Mouse (Mus musculus) cerebellum, adult 18-20 months (tissue): Measurements from ENCODE around the gene Cyth4.

Experiments used
- DNase-seq, 2 experiments: peaks; one replicate each; pipeline ENCODE4 v3.0.0; 2021

Gene Cyth4

DNA sequence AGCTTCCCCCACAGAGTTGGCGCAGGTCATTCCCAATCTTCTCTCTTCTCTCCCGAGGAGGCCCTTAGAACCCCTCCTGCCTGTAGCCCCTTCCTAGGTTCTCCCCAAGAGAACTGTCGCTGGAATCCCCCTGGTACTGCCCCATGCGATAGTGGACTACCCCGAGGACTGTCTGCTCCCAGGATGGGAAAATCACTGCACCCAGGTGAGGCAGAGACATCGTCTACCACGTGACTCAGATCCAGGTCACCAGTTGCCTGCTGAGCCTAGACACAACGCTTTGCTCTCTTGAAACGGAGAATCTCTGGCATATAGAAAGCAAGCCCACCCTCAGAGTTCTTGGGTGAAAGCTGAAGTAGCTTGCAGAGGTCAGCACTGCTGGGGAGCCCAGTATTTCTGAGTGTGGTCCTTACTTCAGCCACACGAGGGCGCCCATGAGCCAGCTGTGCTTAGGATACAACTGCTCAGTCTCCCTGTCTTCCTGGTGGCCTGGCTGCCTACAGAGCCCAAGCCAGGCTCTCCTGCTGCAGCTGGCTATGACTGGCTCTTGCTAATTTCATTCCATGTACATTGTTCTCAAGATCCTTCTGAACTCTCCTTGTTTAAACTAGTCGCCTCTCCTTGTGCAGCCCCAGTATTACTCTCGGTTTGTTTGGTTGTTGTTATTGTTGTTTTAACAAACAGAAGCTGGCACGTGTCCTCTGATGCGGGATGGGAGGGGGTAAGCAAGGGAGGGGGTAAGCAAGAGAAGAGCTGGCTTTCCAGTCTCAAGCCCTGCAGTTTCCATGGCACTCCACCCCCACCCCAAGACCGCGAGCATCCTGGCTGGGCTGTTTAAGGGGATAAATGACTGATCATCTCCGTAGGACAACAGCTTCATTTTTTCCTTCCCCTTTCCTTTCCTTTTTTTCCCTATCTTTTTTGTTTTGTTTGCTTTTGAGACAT, 9.5 kb upstream of the Cyth4 start:
- DNase-seq = peak; percentile 74 to 85

DNA sequence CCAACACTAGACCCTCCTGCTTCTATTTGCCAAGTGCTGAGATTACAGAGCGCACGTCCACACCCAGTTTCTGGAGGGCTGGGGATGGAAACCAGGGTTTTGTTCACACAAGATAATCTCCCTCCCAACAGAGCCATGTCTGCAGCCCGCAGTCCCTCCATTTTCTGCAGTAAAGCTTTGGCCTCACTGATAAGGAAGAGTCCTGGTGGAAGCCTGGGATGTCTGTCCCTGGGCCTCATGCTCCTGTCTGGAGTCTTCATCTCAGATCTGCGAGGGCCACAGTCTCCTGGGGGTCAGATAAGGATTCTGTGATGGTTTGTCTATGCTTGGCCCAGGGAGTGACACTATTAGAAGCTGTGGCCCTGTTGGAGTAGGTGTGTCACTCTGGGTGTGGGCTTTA, 8.8 kb upstream of the Cyth4 start:
- no peak for DNase-seq

DNA sequence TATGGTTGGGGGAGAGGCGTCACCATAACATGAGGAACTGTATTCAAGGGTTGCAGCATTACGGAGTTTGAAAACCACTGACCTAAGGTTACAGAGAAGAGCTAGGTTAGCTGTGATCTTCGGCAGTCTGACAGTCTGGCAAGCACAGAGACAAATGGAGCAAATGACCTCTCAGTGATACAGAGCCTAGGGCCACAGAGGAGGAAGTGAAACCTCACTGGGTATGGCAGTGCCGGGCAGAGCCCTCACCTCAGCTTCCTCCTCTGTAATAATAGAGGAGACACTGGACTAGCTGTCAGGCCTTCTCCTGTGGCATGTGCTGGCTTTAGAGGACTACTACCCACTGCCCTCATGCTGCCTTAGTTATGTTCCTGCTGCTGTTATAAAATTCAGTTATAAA, 7.9 kb upstream of the Cyth4 start:
- no peak for DNase-seq

DNA sequence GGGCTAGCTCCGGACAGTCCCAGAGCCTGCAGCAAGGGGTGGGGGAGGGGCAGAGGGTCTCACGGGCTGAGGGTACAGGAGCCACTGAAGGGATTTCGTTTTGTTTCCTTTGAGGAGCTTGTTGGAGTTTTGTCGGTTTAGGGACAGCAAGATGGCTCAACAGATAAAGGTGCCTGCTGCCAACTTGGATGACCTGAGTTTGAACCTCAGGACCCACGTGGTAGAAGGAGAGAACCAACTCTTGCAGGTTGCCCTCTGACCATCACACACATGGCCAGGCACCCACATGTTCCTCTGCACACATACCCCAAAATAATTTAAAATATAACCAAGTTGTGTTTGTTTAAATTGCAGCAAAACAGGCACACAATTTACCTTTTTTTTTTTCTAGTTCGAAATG, 6.9 kb upstream of the Cyth4 start:
- DNase-seq = no peak

DNA sequence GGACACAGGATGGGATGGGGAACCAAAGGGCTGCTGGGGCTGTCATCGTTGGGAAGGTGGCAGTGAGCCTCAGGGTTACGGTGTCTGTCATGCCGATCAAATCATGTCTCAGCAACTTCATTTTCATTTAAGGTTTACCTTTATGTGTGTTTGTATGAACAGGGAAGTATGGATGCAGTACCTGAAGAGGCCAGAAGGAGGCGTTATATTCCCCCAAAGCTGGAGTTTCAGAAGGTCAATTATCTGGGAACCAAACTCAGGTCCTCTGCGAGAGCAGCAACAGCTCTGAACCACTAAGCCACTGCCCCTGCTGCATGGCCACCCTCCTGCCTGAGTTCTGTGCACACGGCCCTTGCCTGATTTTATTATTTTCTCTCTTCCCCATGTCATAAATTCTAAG, 6.1 kb upstream of the Cyth4 start:
- DNase-seq = no peak

DNA sequence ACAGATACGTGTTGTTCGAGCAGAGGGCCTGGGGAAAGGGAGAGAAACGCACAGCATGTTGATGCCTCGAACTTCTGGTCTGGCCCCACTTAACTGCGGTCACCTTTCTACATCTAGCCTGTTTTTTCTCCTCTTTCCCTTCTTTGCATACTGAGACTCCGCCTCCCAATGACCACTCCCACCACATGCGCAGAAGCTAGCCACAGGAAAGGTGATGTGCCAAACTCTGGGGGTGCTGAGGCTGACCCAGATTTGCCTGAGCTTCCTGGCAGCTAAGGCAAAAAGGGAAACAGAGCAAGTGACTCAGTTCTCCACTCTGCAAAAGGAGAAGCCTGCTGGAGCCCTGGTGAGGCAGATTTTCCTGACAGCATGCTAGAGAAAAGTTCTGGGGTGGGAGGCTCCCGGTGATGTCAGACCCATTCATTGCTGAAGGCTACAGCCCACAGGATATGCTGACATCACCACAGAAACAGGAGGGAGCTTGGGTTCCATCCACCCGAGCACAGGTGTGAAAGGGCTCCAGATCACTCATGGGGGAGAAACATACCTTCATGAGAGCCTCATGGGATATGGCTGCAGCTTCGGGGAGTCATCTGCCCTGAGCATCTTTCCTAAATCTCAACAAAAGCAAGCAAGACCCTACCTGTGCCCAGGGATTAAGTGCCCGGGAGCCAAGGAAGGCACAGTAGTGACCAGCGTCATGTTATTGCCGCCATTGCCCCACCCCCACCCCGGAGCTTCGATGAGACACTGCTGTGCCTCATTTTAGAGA, 5.0 kb upstream of the Cyth4 start:
- no peak for DNase-seq

DNA sequence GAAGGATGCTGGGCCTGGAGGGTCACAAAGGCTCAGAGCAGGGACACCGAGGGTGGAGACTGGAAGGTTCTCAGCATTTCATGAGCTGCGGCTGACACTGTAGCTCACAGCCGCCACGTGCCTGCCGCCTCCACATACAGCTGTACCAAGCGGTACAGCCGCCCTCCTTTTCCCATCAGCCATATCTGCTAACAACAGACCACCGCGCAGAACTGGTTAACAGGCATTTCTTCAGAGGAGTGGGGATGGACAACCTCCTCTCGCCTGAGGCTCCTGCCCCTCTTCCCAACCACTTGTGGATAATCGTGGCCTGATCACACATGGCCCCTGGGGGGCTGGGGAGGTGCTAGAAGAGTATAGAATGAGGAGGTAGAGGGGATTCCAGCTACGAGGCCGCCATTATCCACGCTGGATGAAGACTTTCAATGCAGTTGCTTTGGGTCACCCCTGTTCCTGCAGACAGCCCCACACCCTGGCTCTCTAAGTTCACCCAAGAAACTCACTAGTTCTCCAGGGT, 4.3 kb upstream of the Cyth4 start:
- DNase-seq = no peak

DNA sequence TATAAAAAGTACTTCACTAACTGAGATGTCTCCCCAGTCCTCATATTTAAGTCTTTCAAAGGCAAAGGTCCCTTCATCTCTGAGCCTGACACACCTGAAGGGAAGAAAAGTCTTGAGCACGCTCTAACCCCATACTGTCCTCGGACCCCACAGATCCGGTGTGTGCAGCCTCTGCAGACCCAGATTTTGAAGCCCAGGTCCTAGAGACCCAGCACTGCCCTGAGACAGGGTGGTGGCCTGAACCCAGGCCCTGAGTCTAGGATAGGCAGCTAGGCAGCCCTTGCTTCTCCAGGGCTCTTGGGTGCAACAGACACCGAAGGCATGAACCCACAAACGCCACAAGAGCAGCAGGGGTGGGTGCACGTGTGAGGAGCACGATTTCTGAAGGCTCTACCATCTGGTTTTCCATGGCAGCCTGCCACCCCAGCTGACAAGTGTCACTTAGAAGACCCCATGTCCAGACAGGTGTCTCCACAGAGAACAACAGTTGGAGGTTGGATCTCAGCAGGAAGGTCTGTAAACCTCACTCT, 2.9 kb upstream of the Cyth4 start:
- DNase-seq = no peak

DNA sequence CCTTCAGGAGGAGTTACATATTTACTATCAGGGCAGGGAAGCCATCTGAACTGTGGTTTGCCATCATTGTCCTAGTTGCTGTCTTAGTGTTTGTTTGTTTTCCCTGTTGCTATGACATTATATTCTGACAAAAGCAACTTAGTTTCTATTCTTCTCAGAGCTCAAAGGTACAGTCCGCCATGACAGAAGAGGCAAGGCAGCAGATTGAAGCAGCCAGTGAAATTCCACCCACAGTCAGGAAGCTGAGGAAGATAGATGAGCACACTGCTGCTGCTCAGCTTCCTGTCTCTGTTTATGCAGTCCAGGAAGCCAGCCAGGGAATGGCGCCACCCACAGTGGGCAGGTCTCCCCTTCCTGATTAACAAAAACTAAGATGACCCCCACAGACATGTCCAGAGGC, 2.0 kb upstream of the Cyth4 start:
- DNase-seq = no peak

DNA sequence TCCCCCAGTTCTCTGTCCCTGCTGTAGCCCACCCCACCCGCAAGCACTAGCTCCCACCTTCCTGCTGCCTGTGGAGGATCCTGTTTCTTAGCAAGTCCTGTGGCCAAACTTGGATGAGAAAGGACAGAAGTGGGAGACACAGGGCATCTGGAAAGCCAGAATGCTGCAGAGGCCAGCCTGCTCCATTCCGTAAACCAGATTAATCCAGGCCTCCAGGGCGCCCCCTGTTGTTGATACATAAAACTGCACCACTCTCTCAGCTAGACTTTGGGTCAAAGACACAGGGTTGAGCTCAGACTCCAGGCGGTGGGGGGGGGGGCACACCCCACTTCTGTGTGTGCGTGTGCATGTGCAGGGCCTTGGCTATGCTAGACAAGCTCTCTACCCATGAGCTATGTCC, 1.4 kb upstream of the Cyth4 start:
- no peak for DNase-seq

DNA sequence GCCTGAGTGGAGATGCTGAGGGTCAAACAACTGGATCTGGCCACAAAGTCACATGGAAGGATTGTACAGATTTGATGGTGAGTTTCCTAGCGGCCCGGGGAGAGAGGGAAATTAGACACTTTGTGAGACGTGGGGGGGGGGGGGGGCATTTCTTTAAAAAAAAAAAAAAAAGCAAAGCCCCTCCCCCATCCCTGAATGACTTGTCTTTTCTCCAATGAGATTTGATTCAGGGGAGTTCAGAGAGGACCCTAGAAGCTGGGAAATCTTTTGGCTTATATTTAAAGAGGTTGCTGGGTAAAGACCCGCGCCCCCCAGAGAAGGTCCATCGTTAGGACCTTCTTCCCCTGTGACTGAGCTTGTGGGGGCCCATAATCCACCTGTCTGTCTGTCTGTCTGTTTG, 343 bp upstream of the Cyth4 start:
- no peak for DNase-seq

DNA sequence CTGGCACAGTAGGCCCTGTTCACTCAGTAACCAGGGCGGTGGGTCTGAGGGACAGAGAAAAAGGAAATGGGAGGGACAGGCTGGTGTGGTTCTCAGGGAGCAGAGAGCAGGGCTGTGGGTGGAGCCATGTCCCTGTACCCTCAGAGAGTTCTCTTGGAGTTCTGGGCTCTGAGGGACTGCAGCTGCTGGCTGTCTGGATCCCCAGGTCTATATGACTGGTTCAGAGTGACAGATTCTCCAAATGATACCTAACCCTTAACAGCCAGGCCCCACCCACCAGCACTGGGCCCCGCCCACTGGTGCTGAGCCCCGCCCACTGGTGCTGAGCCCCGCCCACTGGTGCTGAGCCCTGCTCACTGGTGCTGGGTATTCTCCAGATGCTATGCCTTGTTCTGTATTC, 882 bp downstream of the Cyth4 start:
- no peak for DNase-seq

DNA sequence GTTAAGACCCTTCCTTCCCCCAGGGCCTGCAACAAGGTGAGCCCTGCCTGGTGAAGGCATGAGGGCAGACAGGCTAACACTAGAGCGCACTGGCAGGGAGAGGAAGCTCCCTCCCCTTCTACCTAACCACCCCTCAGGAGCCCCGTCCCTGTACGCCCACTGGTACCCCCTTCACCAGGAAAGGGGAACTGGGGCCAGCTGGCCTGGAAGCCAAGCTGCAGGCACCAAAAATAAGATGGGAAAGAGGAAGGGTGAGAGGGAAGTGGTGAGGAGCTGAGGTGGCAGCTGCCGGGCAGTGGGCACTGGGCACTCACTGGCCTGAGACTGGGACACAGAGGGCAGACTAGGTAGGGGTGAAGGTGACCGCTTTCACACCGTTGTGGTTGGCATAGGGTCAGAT, 2.3 kb downstream of the Cyth4 start:
- no peak for DNase-seq

DNA sequence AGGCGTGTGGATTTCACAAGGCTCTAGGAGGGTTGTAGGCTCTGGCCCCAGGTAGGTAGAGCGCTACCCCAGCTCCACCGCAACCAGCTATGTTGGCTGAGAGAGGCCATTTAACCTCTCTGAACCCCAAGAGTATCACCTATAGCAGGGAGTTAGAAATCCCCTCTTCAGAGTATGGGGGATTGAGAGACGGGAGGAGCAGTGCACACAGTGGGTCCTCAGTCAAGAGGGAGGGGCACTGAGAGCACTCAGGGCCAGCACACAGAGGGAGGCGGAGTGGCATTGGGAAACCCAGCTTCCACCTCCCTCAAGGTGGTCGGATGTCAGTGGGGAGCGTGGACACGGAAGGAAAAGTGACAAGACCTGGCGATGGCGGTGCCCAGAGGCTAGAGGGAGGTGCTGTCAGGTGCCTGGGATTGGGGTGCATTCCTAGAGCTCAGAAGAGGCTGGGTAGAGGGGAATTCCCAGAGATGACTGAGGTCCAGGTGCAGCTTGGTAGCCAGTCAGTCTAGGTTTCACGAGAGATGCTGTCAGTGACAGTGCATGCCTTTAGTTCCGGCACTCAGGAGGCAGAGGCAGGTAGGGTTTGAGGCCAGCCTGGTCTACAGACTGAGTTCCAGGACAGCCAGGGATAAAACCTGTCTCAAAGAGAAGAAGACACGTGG, 2.8 kb downstream of the Cyth4 start:
- DNase-seq = no peak

DNA sequence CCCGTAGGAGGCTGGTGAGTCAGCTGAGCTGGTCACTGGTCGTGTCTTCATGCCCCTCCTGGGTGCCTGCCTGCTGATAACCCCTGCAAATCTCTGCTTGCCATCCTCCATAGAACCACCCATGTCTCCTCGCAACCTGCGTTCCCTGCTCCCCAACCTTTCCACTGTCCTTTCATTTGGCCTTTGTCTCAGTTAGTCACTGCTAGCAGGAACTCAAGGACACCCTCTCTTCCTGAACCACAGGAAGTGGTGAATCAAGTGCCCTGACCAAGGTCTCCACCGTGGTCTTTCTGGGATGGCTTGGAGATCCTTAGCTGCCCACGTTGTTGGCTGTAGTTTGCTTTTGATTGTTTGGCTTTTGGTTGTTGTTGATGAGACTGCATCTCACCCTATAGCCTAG, 4.3 kb downstream of the Cyth4 start:
- no peak for DNase-seq

DNA sequence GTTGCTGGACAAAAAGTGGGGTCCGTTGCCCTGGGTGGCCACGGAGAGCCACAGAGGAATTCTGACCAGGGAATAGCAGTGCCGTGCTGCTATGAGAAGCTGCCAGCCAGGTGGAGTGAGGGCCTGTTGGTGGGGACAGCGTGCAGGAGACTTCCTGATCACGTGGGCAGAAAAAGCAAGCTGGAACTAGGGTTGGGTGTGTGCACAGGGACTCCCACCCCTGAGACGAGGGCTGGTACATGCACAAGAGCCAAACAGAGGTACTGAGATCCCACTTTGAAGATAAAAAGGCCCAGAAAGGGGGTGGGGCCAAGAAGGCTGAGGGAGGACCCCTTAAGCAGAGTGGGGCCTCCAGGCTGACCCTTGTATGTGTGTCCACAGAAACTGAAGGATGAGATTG, 7.4 kb downstream of the Cyth4 start:
- no peak for DNase-seq

DNA sequence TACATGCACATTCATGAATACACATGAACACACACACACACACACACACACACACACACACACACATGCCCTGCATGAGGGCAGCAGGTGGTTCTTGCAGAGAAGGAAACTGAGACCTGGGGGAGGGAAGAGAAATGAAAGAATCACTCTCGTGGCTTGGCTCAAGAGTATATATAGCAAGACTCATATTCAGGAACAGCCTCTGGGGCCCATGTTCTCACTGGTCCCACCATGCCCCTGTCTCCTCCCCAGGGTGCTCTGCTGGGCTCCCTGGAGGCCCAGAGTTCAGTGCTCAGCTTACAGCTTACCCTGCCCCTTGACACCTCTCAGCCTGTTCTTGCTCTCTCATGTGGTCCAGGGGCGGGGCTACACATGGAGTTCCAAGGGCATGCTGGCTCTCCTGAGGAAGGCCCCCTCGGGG, 8.5 kb downstream of the Cyth4 start:
- no peak for DNase-seq

DNA sequence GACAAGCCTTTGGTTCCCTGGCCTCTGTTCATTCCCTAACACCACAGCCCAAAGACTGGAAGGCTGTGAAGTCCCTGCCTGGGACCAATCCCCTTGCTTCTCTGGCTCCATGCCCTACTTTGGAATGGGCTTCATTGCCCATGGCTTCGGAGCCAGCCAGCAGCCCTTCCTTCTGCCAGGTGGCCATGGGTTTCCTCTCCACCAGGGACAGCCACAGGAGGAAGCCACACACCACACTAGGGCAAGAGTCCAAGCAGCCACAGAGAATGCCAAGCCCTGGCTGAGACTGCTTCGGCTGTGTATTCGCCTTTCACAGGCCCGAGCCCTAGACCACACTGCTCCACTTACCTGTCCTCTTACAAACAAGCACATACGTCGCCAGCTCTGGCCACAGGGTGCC, 9.2 kb downstream of the Cyth4 start:
- DNase-seq = peak; percentile 86 to 87

DNA sequence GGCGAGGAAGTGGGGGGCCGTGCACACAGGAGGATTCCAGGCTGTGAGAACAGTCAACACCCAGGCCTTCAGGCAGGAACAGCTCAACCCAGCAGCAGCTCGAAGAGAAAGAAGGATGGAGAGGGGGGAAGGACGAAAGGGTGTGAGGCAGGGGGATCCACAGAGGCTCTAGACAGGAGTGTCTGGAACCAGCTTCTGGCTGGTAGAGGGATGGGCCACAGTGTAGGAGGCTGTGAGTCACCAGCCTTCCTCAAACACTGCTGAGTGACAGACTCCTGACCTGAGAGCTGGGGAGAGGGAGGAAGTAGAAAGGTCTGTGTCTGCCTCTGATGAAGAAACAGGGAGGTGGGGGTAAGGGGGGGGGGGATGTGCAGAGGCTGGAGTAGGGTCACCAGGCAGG, 10.6 kb downstream of the Cyth4 start:
- DNase-seq = no peak

DNA sequence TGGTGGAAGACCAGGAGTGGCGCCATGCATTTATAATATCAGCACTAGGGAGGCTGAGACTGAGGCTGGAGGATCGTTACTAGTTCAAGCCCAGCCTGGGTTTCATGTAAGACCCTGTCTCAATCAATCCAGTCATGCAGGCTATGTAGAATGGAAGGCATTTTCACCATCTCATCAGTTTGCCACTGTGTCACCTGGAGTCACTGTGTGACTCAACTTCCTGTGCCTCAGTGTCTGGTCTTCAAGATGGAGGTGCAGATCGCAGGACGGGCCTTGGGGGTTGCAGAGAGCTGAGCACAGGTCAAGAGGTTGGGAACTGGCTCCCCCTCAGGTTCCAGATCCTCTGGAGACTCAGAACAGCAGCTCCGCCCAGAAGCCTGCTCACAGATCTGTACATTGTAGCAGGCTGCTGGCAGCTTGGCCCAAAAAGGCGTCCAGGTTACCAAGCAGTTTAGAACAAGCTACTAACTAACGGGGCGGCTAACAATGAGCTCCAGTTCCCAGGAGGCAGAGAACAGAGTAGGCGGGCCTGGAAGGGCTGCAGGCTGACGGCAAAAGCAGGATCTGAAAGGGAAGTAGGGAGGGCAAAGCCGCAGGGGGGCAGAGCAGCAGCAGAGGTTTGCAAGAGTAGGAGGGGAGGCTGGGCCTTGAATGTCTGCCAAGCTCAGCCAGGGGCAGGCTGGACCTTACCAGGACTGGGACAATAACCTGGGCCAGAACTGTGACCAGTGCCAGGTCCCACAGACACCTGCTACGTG, 14.0 kb downstream of the Cyth4 start:
- no peak for DNase-seq

DNA sequence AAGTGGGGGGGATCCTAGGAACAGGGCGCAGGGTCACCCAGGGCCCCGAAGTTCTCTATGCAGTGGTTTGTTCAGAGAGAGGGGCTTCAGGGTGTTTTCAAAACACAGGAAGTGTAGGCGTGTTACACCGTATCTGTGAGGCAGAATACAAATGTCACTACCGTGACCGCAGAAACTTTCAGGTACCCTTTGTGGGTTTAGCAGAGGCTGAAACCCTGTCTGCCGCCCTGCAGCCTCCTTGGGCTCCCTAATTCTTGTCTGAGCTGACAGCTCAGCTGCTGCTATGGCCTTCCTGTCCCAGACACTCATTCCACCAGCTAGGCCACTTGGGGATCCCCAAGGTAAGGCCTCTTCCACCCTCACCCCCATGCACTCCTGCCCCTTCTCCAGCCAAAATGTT, 17.7 kb downstream of the Cyth4 start:
- no peak for DNase-seq

DNA sequence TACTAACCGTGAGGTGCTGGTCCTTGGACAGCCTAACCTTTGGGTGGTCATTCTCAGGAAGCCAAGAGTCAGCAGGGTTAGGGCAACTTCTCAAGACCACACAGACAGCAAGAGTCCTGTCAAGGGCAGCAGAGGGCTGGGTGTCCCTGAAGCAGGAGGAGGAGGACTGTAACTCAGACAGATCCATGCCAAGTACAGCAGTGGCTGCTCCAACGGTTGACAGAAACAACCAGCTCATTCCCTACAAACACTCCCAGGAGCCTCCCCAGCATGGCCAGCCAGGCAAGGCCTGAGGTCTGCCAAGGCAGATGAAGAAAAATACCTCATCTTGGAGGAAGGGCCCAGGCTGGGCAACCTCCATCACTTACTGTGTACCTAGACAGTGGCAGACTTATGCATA, 20.1 kb downstream of the Cyth4 start:
- no peak for DNase-seq
